Mouse (Mus musculus): ENCODE results near the gene Tmem8b. TPM values are rescaled to one million over a fixed set of nuclear protein-coding genes. Genes with fewer than 3 reads are reported as not detected.

Tmem8b gene
- polyA plus RNA-seq, 1 experiment from 2014 or later = 2.7 TPM

DNA sequence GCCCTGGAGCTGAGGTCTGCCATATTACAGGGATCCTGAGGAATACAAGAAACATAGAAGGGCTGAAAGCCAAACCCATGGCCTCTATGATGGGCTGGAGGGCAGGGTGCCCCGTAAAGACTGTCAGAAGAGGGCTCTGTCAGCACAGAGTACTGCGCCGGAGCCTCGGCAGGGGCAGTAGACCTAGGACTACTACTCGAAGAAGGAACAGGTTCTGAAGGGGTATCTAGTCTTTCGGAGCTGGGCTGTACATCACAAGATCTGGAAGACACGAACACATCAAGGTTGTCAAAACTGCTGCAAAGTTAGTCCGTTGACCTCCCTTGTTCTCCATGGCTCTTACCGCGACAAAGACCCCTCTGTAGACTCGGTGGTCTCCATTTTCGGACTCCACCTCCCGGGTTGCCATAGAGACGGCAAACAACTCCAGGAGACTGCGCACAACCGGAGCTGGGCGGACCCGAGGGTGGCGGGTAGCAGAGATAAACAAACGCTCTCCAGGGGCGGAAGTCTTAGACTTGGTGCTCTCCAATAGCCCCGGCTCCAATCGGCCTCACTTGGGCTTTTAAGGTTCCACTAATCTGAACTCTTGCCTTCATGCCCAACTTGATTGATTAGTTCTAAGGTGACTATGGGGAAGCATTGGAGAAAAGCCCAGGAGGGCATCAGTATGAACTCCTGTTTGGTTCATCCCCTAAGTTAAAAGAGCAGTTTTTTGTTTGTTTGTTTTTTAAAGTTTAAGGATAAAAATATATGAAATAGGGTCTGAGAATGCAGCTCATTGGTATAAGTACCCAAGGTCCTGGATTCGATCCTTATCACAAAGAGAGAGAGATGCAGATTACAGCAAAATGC lies 15.4 kb upstream of the Tmem8b start, which contains the start of gene Spag8:
Gene Spag8 (minus strand): TSS at position 434 of the 855 bp plus-strand sequence.
- peak within 1 kb of the TSS; percentile 17; the same call in 1 of the 2 replicates for H3K4me3 ChIP-seq (ENCODE audit: low read depth, low read length)
- no peaks in the 10 kb centered on the region; the same call in 1 of the 2 replicates for H3K9me3 ChIP-seq (ENCODE audit: control insufficient read depth, low read length)
- 12% methylated on average over 24 of the region's 24 CpGs for WGBS
- H3K27ac ChIP-seq (replicated peaks; ENCODE audit: low read depth, low read length) = no peak within 1 kb of the TSS
- DNase-seq (ENCODE audit: low spot score) (peak; percentile 62), ATAC-seq (ENCODE audit: insufficient number of reproducible peaks, low FRiP score, low TSS enrichment, low read depth) (no peak)
- H3K36me3 ChIP-seq (ENCODE audit: control insufficient read depth, insufficient read depth, low read length) = no peaks in the 10 kb centered on the region
- no peaks in the 10 kb centered on the region for H3K27me3 ChIP-seq (ENCODE audit: control insufficient read depth, insufficient read depth, low read length)
- H3K4me1 ChIP-seq (ENCODE audit: control insufficient read depth, insufficient read depth, low read length) = peaks cover 5% of the 10 kb centered on the region
- H3K4me2 ChIP-seq (ENCODE audit: low read depth, severe bottlenecking) = peak within 1 kb of the TSS; percentile 38
- H3K9ac ChIP-seq (ENCODE audit: low read length) = no peak within 1 kb of the TSS

DNA sequence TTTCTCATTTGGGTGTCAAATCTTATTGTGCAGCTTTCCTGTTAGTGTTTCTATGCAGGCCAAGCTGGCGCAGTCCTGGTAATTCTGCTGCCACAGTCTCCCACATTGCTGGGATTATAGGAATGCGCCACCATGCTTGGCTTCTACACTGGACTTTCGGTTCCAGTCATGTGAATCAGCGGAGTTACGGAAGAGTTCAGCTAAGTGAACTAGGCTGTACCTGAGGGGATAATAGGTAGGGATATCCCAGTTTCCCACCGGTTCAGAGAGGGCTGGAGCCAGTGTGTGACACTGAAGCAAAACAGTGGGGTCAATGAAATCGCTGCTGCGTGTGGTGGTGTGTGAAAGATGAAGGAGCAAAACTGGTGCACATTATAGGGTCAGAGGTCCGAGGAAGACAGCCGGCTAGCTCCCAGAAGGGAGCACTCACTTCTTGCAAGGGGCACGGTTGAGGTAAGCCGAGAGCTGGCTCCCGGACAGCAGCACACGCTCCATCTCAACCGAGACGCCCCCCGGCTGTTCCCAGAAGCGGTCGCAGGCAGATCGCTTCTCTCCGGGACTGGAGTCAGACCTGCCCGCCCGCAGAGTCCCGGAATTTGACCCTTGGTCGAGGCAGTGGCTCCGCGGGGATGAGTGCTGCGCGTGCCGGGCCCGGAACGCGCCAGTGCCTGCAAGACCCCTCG lies 13.0 kb upstream of the Tmem8b start:
- ATAC-seq (ENCODE audit: insufficient number of reproducible peaks, low FRiP score, low TSS enrichment, low read depth) (no peak), DNase-seq (ENCODE audit: low spot score) (no peak)
- peak overlapping the region; percentile 84 for H3K27ac ChIP-seq (replicated peaks; ENCODE audit: low read depth, low read length)
- H3K4me3 ChIP-seq (ENCODE audit: low read depth, low read length) = peak overlapping the region; percentile 76
- H3K4me1 ChIP-seq (ENCODE audit: control insufficient read depth, insufficient read depth, low read length) = peaks cover 5% of the 10 kb centered on the region
- peak overlapping the region; percentile 92 for H3K9ac ChIP-seq (ENCODE audit: low read length)
- no peaks in the 10 kb centered on the region for H3K36me3 ChIP-seq (ENCODE audit: control insufficient read depth, insufficient read depth, low read length)
- H3K4me2 ChIP-seq (ENCODE audit: low read depth, severe bottlenecking) = peak overlapping the region; percentile 79
- 7% methylated on average over 34 of the region's 34 CpGs for WGBS
- no peaks in the 10 kb centered on the region for H3K27me3 ChIP-seq (ENCODE audit: control insufficient read depth, insufficient read depth, low read length)
- no peaks in the 10 kb centered on the region for H3K9me3 ChIP-seq (ENCODE audit: control insufficient read depth, low read length)

GRCm38 (mm10) chr4:43656339-43657109 lies 12.2 kb upstream of the Tmem8b start, which contains the start of gene Hint2:
Gene Hint2 (minus strand): TSS chr4:43656466.
- Histone ChIP-seq H3K4me2 (ENCODE audit: low read depth, severe bottlenecking) (peak within 1 kb of the TSS; percentile 79), H3K36me3 (ENCODE audit: control insufficient read depth, insufficient read depth, low read length) (no peaks in the 10 kb centered on the region), H3K9ac (ENCODE audit: low read length) (peak within 1 kb of the TSS; percentile 92), H3K27me3 (ENCODE audit: control insufficient read depth, insufficient read depth, low read length) (no peaks in the 10 kb centered on the region), H3K9me3 (ENCODE audit: control insufficient read depth, low read length) (no peaks in the 10 kb centered on the region), H3K4me3 (ENCODE audit: low read depth, low read length) (peak within 1 kb of the TSS; percentile 76), H3K27ac (replicated peaks; ENCODE audit: low read depth, low read length) (peak within 1 kb of the TSS; percentile 84), H3K4me1 (ENCODE audit: control insufficient read depth, insufficient read depth, low read length) (peaks cover 5% of the 10 kb centered on the region)
- ATAC-seq (ENCODE audit: insufficient number of reproducible peaks, low FRiP score, low TSS enrichment, low read depth) (peak; percentile 97), DNase-seq (ENCODE audit: low spot score) (peak; percentile 94)
- 1% methylated on average over 34 of the region's 34 CpGs for whole genome bisulfite sequencing

- H3K4me2 ChIP-seq (ENCODE audit: low read depth, severe bottlenecking) = peak overlapping the region; percentile 7; the same call in 1 of the 2 replicates
- peak overlapping the region; percentile 76; the same call in 1 of the 2 replicates for H3K4me3 ChIP-seq (ENCODE audit: low read depth, low read length)
- peaks cover 3% of the 10 kb centered on the region; the same call in 1 of the 2 replicates for H3K27me3 ChIP-seq (ENCODE audit: control insufficient read depth, insufficient read depth, low read length)
- no peak overlapping the region for H3K27ac ChIP-seq (replicated peaks; ENCODE audit: low read depth, low read length)
- no peaks in the 10 kb centered on the region for H3K36me3 ChIP-seq (ENCODE audit: control insufficient read depth, insufficient read depth, low read length)
- ATAC-seq (ENCODE audit: insufficient number of reproducible peaks, low FRiP score, low TSS enrichment, low read depth) (no peak), DNase-seq (ENCODE audit: low spot score) (no peak)
- no peaks in the 10 kb centered on the region for H3K9me3 ChIP-seq (ENCODE audit: control insufficient read depth, low read length)
- H3K4me1 ChIP-seq (ENCODE audit: control insufficient read depth, insufficient read depth, low read length) = peaks cover 5% of the 10 kb centered on the region
- WGBS = 64% methylated on average over 4 of the region's 4 CpGs
- no peak overlapping the region for H3K9ac ChIP-seq (ENCODE audit: low read length)
These were observed 11.6 kb upstream of the Tmem8b start for GRCm38 (mm10) chr4:43657146-43657545.

- no peaks in the 10 kb centered on the region for H3K9me3 ChIP-seq (ENCODE audit: control insufficient read depth, low read length)
- H3K27ac ChIP-seq (replicated peaks; ENCODE audit: low read depth, low read length) = no peak overlapping the region
- H3K27me3 ChIP-seq (ENCODE audit: control insufficient read depth, insufficient read depth, low read length) = peaks cover 20% of the 10 kb centered on the region
- H3K9ac ChIP-seq (ENCODE audit: low read length) = no peak overlapping the region
- no peak overlapping the region for H3K4me2 ChIP-seq (ENCODE audit: low read depth, severe bottlenecking)
- H3K36me3 ChIP-seq (ENCODE audit: control insufficient read depth, insufficient read depth, low read length) = no peaks in the 10 kb centered on the region
- no peak overlapping the region for H3K4me3 ChIP-seq (ENCODE audit: low read depth, low read length)
- WGBS = 23% methylated on average over 4 of the region's 4 CpGs
- 0 out of 2 replicates have a peak, but pooled peaks cover 6% of the 10 kb centered on the region for H3K4me1 ChIP-seq (ENCODE audit: control insufficient read depth, insufficient read depth, low read length)
- ATAC-seq (ENCODE audit: insufficient number of reproducible peaks, low FRiP score, low TSS enrichment, low read depth) (no peak), DNase-seq (ENCODE audit: low spot score) (no peak)
These were observed 2.4 kb upstream of the Tmem8b start for GRCm38 (mm10) chr4:43666412-43666811.

GRCm38 (mm10) chr4:43669428-43669794 lies 640 bp downstream of the Tmem8b start:
- peak overlapping the region; percentile 79 for H3K9ac ChIP-seq (ENCODE audit: low read length)
- DNase-seq (ENCODE audit: low spot score) = peak; percentile 79
- H3K4me2 ChIP-seq (ENCODE audit: low read depth, severe bottlenecking) = peak overlapping the region; percentile 84
- H3K36me3 ChIP-seq (ENCODE audit: control insufficient read depth, insufficient read depth, low read length) = no peaks in the 10 kb centered on the region
- H3K9me3 ChIP-seq (ENCODE audit: control insufficient read depth, low read length) = no peaks in the 10 kb centered on the region
- WGBS = under 1% methylated on average over 24 of the region's 25 CpGs
- peaks cover 7% of the 10 kb centered on the region; the same call in 1 of the 2 replicates for H3K27me3 ChIP-seq (ENCODE audit: control insufficient read depth, insufficient read depth, low read length)
- 0 out of 2 replicates have a peak, but pooled peaks cover 6% of the 10 kb centered on the region for H3K4me1 ChIP-seq (ENCODE audit: control insufficient read depth, insufficient read depth, low read length)
- ATAC-seq (ENCODE audit: insufficient number of reproducible peaks, low FRiP score, low TSS enrichment, low read depth) = peak; percentile 84
- peak overlapping the region; percentile 78 for H3K4me3 ChIP-seq (ENCODE audit: low read depth, low read length)
- H3K27ac ChIP-seq (replicated peaks; ENCODE audit: low read depth, low read length) = 0 out of 2 replicates have a peak overlapping the region, but pooled peaks have one; percentile 51

GRCm38 (mm10) chr4:43672070-43672469 lies 3.3 kb downstream of the Tmem8b start:
- H3K4me2 ChIP-seq (ENCODE audit: low read depth, severe bottlenecking) = no peak overlapping the region
- ATAC-seq (ENCODE audit: insufficient number of reproducible peaks, low FRiP score, low TSS enrichment, low read depth) = no peak
- 17% methylated on average over 2 of the region's 2 CpGs for WGBS
- H3K9me3 ChIP-seq (ENCODE audit: control insufficient read depth, low read length) = no peaks in the 10 kb centered on the region
- H3K9ac ChIP-seq (ENCODE audit: low read length) = no peak overlapping the region
- H3K27me3 ChIP-seq (ENCODE audit: control insufficient read depth, insufficient read depth, low read length) = no peaks in the 10 kb centered on the region
- H3K4me3 ChIP-seq (ENCODE audit: low read depth, low read length) = no peak overlapping the region
- H3K4me1 ChIP-seq (ENCODE audit: control insufficient read depth, insufficient read depth, low read length) = 0 out of 2 replicates have a peak, but pooled peaks cover 6% of the 10 kb centered on the region
- peak; percentile 94 for DNase-seq (ENCODE audit: low spot score)
- H3K36me3 ChIP-seq (ENCODE audit: control insufficient read depth, insufficient read depth, low read length) = no peaks in the 10 kb centered on the region
- no peak overlapping the region for H3K27ac ChIP-seq (replicated peaks; ENCODE audit: low read depth, low read length)

GRCm38 (mm10) chr4:43673703-43674102 lies 4.9 kb downstream of the Tmem8b start:
- DNase-seq (ENCODE audit: low spot score) = no peak
- Histone ChIP-seq H3K27ac (replicated peaks; ENCODE audit: low read depth, low read length) (no peak overlapping the region), H3K4me1 (ENCODE audit: control insufficient read depth, insufficient read depth, low read length) (0 out of 2 replicates have a peak, but pooled peaks cover 6% of the 10 kb centered on the region), H3K4me3 (ENCODE audit: low read depth, low read length) (no peak overlapping the region), H3K27me3 (ENCODE audit: control insufficient read depth, insufficient read depth, low read length) (no peaks in the 10 kb centered on the region), H3K9ac (ENCODE audit: low read length) (no peak overlapping the region), H3K4me2 (ENCODE audit: low read depth, severe bottlenecking) (no peak overlapping the region), H3K36me3 (ENCODE audit: control insufficient read depth, insufficient read depth, low read length) (no peaks in the 10 kb centered on the region), H3K9me3 (ENCODE audit: control insufficient read depth, low read length) (no peaks in the 10 kb centered on the region)
- no peak for ATAC-seq (ENCODE audit: insufficient number of reproducible peaks, low FRiP score, low TSS enrichment, low read depth)
- 78% methylated on average over 8 of the region's 8 CpGs for WGBS
